Mouse (Mus musculus) kidney, adult 18-20 months (tissue): Measurements from ENCODE around the gene Arpc1a.
"Not testable (repeated sequence)": the region's sequence is repeated elsewhere in the genome, so short reads cannot be mapped to it uniquely, and the experiment has no call there.

Experiments used
- DNase-seq: peaks from one replicate; pipeline ENCODE4 v3.0.0; 2021

Gene Arpc1a

GRCm38 (mm10) chr5:145083632-145084451, at the start of gene Arpc1a, which contains the start of gene Kpna7:
TSS of gene Arpc1a (plus strand) at chr5:145083830.
TSS of gene Kpna7 (minus strand) at chr5:145084030.
- peak; percentile 91 for DNase-seq

- DNase-seq = no peak
These were observed 42.0 kb upstream of the Arpc1a start for GRCm38 (mm10) chr5:145041628-145042027.

GRCm38 (mm10) chr5:145042690-145043089, 40.9 kb upstream of the Arpc1a start, which contains the start of gene 1700018F24Rik:
TSS of gene 1700018F24Rik (plus strand) at chr5:145042990.
- not testable (repeated sequence) for DNase-seq

GRCm38 (mm10) chr5:145054187-145054586, 29.4 kb upstream of the Arpc1a start:
- DNase-seq = not testable (repeated sequence)

- DNase-seq = no peak
These were observed 25.7 kb upstream of the Arpc1a start for GRCm38 (mm10) chr5:145057907-145058306.

- DNase-seq = no peak
These were observed 24.9 kb upstream of the Arpc1a start for GRCm38 (mm10) chr5:145058722-145059121.

- DNase-seq = no peak
These were observed 24.1 kb upstream of the Arpc1a start for GRCm38 (mm10) chr5:145059524-145059923.

GRCm38 (mm10) chr5:145064765-145065340, 18.8 kb upstream of the Arpc1a start:
- DNase-seq = no peak

- no peak for DNase-seq
These were observed 14.8 kb upstream of the Arpc1a start for GRCm38 (mm10) chr5:145068863-145069262.

- DNase-seq = peak; percentile 71
These were observed 13.9 kb upstream of the Arpc1a start for GRCm38 (mm10) chr5:145069707-145070106.

- no peak for DNase-seq
These were observed 12.3 kb upstream of the Arpc1a start for GRCm38 (mm10) chr5:145071342-145071741.

- no peak for DNase-seq
These were observed 8.5 kb upstream of the Arpc1a start for GRCm38 (mm10) chr5:145075081-145075480.

- no peak for DNase-seq
These were observed 1.6 kb upstream of the Arpc1a start for GRCm38 (mm10) chr5:145081866-145082613.

GRCm38 (mm10) chr5:145083201-145083600, 429 bp upstream of the Arpc1a start:
- not testable (repeated sequence) for DNase-seq

- DNase-seq = no peak
These were observed 1.2 kb downstream of the Arpc1a start for GRCm38 (mm10) chr5:145084822-145085221.

GRCm38 (mm10) chr5:145088186-145088585, 4.6 kb downstream of the Arpc1a start:
- DNase-seq = no peak

- no peak for DNase-seq
These were observed 6.2 kb downstream of the Arpc1a start for GRCm38 (mm10) chr5:145089878-145090277.

GRCm38 (mm10) chr5:145096195-145096594, 12.6 kb downstream of the Arpc1a start:
- DNase-seq = no peak

GRCm38 (mm10) chr5:145098340-145098821, 14.8 kb downstream of the Arpc1a start:
- DNase-seq = no peak

- DNase-seq = no peak
These were observed 17.3 kb downstream of the Arpc1a start for GRCm38 (mm10) chr5:145100960-145101359.

GRCm38 (mm10) chr5:145101451-145101850, 17.8 kb downstream of the Arpc1a start:
- not testable (repeated sequence) for DNase-seq

GRCm38 (mm10) chr5:145102706-145103105, 19.1 kb downstream of the Arpc1a start:
- DNase-seq = no peak

GRCm38 (mm10) chr5:145104328-145104727, 20.7 kb downstream of the Arpc1a start:
- no peak for DNase-seq
